Mouse (Mus musculus): ENCODE measurements around the gene Tpbg. TPM values are rescaled to one million over a fixed set of nuclear protein-coding genes. Genes with fewer than 3 reads are reported as not detected.
"Not testable (repeated sequence)": the region's sequence is repeated elsewhere in the genome, so short reads cannot be mapped to it uniquely, and the experiment has no call there.

Gene Tpbg
- 28.9 and 31.0 TPM in 2 replicates for polyA plus RNA-seq (2015; fragmentation: Nextera tagmentation; extraction: Ambion mirVana)

- WGBS: under 1% methylated on average over 38 of the region's 39 CpGs
- Histone ChIP-seq H3K27ac (replicated peaks) (peak within 1 kb of the TSS; percentile 96), H3K4me3 (replicated peaks) (peak within 1 kb of the TSS; percentile 73), H3K9ac (peak within 1 kb of the TSS; percentile 59), H3K27me3 (no peaks in the 10 kb centered on the region), H3K4me1 (peaks cover 20% of the 10 kb centered on the region), H3K36me3 (no peaks in the 10 kb centered on the region; the same call in 1 of the 2 replicates), H3K9me3 (replicated peaks) (no peaks in the 10 kb centered on the region), H3K4me2 (replicated peaks) (peak within 1 kb of the TSS; percentile 97)
- ATAC-seq (ENCODE audit: insufficient number of reproducible peaks, low FRiP score, low TSS enrichment, low read depth): peak; percentile 78
Observed at GRCm38 (mm10) chr9:85842351-85843011, at the start of gene Tpbg. Gene Tpbg, plus strand, starts transcription at chr9:85842380.

GRCm38 (mm10) chr9:85801986-85802385 lies 40.2 kb upstream of the Tpbg start:
- not testable (repeated sequence) for H3K27me3 ChIP-seq; H3K36me3 ChIP-seq; H3K4me3 ChIP-seq (replicated peaks); H3K4me2 ChIP-seq (replicated peaks); H3K9me3 ChIP-seq (replicated peaks); H3K4me1 ChIP-seq; H3K27ac ChIP-seq (replicated peaks); H3K9ac ChIP-seq; ATAC-seq (ENCODE audit: insufficient number of reproducible peaks, low FRiP score, low TSS enrichment, low read depth)
- WGBS: 66% methylated on average over 2 of the region's 2 CpGs

DNA sequence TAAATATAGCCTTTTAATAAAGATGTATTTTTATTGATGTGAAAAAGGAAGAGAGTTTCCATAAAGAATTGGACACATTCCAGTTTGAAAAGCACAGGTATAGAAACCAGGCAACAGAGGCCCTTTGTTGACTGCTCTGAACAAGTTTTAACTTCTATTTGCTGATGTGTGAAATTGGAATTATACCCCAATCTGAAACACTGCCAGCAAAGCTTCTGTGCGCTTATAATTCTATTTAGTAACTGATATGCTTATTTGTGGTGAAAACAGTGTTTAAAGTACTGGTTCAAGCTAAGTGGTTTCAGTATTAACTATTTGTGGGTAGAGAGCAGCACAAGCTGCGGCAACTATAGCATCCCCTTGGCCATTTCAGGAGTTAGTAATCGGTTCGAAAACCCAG lies 39.6 kb upstream of the Tpbg start:
- H3K9ac ChIP-seq: no peak overlapping the region

DNA sequence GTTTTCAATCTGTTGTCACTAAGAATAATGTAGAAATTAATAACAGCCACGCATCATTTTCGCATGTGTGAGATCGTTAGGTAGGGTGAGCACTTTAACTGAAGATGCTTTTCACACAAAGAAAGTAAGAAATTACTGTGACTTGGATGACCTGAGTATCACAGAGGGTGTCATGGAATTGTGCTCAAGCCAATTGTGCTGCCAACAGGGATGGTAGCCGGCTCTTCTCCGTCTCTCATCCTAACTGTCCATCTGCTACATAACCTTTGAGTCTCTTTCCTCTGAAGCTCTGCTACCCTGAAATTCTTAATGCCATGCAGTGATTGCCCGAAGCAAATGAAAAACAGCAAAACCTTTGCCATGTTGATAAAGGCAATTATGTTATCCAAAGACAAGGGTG lies 35.8 kb upstream of the Tpbg start:
- no peak overlapping the region for H3K9ac ChIP-seq
- H3K9me3 ChIP-seq (replicated peaks): no peaks in the 10 kb centered on the region
- WGBS: 60% methylated on average over 6 of the region's 6 CpGs
- H3K4me3 ChIP-seq (replicated peaks): no peak overlapping the region
- ATAC-seq (ENCODE audit: insufficient number of reproducible peaks, low FRiP score, low TSS enrichment, low read depth): no peak
- no peak overlapping the region for H3K4me2 ChIP-seq (replicated peaks)
- H3K27ac ChIP-seq (replicated peaks): no peak overlapping the region
- H3K36me3 ChIP-seq: no peaks in the 10 kb centered on the region
- no peaks in the 10 kb centered on the region for H3K4me1 ChIP-seq
- no peaks in the 10 kb centered on the region for H3K27me3 ChIP-seq

More for the DNA sequence above, 39.6 kb upstream of the Tpbg start:
- H3K4me1 ChIP-seq: no peaks in the 10 kb centered on the region
- no peak overlapping the region for H3K4me3 ChIP-seq (replicated peaks)
- H3K9me3 ChIP-seq (replicated peaks): no peaks in the 10 kb centered on the region
- no peaks in the 10 kb centered on the region for H3K27me3 ChIP-seq
- 48% methylated on average over 4 of the region's 4 CpGs for WGBS
- H3K27ac ChIP-seq (replicated peaks): no peak overlapping the region
- no peak overlapping the region for H3K4me2 ChIP-seq (replicated peaks)
- no peaks in the 10 kb centered on the region for H3K36me3 ChIP-seq
- no peak for ATAC-seq (ENCODE audit: insufficient number of reproducible peaks, low FRiP score, low TSS enrichment, low read depth)

GRCm38 (mm10) chr9:85809246-85809645 lies 32.9 kb upstream of the Tpbg start:
- no peak overlapping the region for H3K4me2 ChIP-seq (replicated peaks)
- no peak overlapping the region for H3K9ac ChIP-seq
- H3K27ac ChIP-seq (replicated peaks): no peak overlapping the region
- no peaks in the 10 kb centered on the region for H3K27me3 ChIP-seq
- 67% methylated on average over 3 of the region's 3 CpGs for WGBS
- no peak overlapping the region for H3K4me3 ChIP-seq (replicated peaks)
- ATAC-seq (ENCODE audit: insufficient number of reproducible peaks, low FRiP score, low TSS enrichment, low read depth): no peak
- no peaks in the 10 kb centered on the region for H3K36me3 ChIP-seq
- H3K9me3 ChIP-seq (replicated peaks): no peaks in the 10 kb centered on the region
- H3K4me1 ChIP-seq: no peaks in the 10 kb centered on the region

DNA sequence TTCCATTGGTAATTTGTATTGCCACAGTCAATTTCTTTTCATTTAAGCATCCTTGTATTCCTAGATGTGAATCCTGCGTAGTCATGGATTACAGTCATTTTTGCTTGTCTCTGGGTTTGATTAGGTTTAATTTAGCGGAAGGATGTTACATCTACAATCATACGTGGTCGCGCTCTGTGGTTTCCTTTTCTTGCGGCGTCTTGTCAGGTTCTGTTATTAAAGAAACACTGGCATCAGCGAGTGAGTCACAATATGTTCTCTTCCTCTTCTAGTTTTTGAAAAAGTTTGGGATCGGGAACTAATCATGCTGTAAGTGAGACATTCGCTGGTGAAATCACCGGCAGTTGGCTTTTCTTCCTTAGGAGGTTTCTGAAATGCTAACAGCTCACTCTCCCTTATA lies 21.4 kb upstream of the Tpbg start:
- H3K9me3 ChIP-seq (replicated peaks): no peaks in the 10 kb centered on the region
- H3K4me2 ChIP-seq (replicated peaks): peak overlapping the region; percentile 10; the same call in 1 of the 2 replicates
- no peak overlapping the region for H3K27ac ChIP-seq (replicated peaks)
- H3K4me3 ChIP-seq (replicated peaks): peak overlapping the region; percentile 18; the same call in 1 of the 2 replicates
- H3K36me3 ChIP-seq: no peaks in the 10 kb centered on the region
- H3K27me3 ChIP-seq: no peaks in the 10 kb centered on the region
- H3K4me1 ChIP-seq: no peaks in the 10 kb centered on the region
- ATAC-seq (ENCODE audit: insufficient number of reproducible peaks, low FRiP score, low TSS enrichment, low read depth): no peak
- no peak overlapping the region for H3K9ac ChIP-seq
- 44% methylated on average over 11 of the region's 11 CpGs for WGBS

GRCm38 (mm10) chr9:85835521-85836425 lies 6.4 kb upstream of the Tpbg start:
- ATAC-seq (ENCODE audit: insufficient number of reproducible peaks, low FRiP score, low TSS enrichment, low read depth): no peak
- Histone ChIP-seq H3K36me3 (no peaks in the 10 kb centered on the region), H3K27ac (replicated peaks) (no peak overlapping the region), H3K27me3 (no peaks in the 10 kb centered on the region), H3K4me1 (no peaks in the 10 kb centered on the region), H3K9ac (no peak overlapping the region), H3K4me2 (replicated peaks) (no peak overlapping the region), H3K9me3 (replicated peaks) (no peaks in the 10 kb centered on the region), H3K4me3 (replicated peaks) (no peak overlapping the region)
- 60% methylated on average over 17 of the region's 17 CpGs for WGBS

- H3K27ac ChIP-seq (replicated peaks): no peak overlapping the region
- ATAC-seq (ENCODE audit: insufficient number of reproducible peaks, low FRiP score, low TSS enrichment, low read depth): no peak
- peaks cover 14% of the 10 kb centered on the region for H3K4me1 ChIP-seq
- no peaks in the 10 kb centered on the region for H3K9me3 ChIP-seq (replicated peaks)
- 41% methylated on average over 3 of the region's 3 CpGs for WGBS
- H3K4me2 ChIP-seq (replicated peaks): no peak overlapping the region
- no peak overlapping the region for H3K9ac ChIP-seq
- no peak overlapping the region for H3K4me3 ChIP-seq (replicated peaks)
- H3K36me3 ChIP-seq: no peaks in the 10 kb centered on the region
- H3K27me3 ChIP-seq: no peaks in the 10 kb centered on the region
Observed at GRCm38 (mm10) chr9:85839626-85840025, 2.6 kb upstream of the Tpbg start.

- Histone ChIP-seq H3K36me3 (no peaks in the 10 kb centered on the region), H3K27me3 (no peaks in the 10 kb centered on the region), H3K27ac (replicated peaks) (peak overlapping the region; percentile 96), H3K4me1 (peaks cover 20% of the 10 kb centered on the region), H3K9ac (peak overlapping the region; percentile 59; the same call in 1 of the 2 replicates), H3K4me3 (replicated peaks) (peak overlapping the region; percentile 73), H3K9me3 (replicated peaks) (no peaks in the 10 kb centered on the region), H3K4me2 (replicated peaks) (peak overlapping the region; percentile 97)
- under 1% methylated on average over 16 of the region's 16 CpGs for WGBS
- ATAC-seq (ENCODE audit: insufficient number of reproducible peaks, low FRiP score, low TSS enrichment, low read depth): no peak
Observed at GRCm38 (mm10) chr9:85841891-85842290, 289 bp upstream of the Tpbg start.

DNA sequence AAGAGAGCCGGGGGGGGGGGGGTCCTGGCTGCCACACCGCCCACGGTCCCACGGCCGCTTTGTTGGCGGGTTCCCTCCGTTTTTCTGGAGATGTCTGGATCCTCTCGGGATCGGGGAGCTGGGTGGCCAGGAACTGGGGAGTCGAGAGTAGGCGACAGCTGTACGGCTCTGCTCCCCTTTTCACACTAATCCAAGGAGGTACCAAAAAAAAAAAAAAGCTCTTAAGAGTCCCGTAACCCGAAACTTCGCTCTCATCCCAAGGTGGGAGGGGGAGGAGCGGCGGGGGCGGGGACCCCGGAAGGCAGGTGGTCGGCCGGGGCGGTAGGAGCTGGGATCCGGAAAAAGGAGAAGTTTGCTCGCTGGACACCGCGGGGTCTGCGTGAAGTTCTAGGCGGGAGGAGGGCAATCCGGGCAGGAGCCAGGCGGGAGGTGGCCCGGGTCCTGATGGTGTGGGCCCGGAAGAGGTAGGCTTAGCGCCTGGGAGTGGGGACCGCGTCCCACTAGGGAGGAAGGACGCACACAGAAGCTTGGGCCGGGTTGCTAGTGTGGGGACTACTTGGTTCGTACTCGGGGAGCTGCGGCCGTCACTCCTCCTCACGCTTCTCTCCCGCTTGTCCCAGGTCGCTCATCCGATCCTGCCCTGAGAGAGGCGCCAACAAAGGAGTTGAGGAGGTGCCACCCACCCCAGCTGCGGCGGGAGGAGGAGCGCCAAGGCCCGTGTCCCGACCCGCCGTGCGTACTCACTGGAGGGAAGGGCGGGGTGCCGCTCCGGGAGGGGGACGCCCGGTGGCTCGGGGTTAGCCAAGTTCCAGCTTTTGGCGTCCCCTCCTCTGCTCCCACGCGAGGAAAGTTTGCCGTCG lies 1.1 kb downstream of the Tpbg start:
- peak overlapping the region; percentile 73 for H3K4me3 ChIP-seq (replicated peaks)
- peak overlapping the region; percentile 96 for H3K27ac ChIP-seq (replicated peaks)
- H3K36me3 ChIP-seq: no peaks in the 10 kb centered on the region; the same call in 1 of the 2 replicates
- peak overlapping the region; percentile 97 for H3K4me2 ChIP-seq (replicated peaks)
- ATAC-seq (ENCODE audit: insufficient number of reproducible peaks, low FRiP score, low TSS enrichment, low read depth): peak; percentile 74
- peak overlapping the region; percentile 59 for H3K9ac ChIP-seq
- no peaks in the 10 kb centered on the region for H3K9me3 ChIP-seq (replicated peaks)
- no peaks in the 10 kb centered on the region for H3K27me3 ChIP-seq
- peaks cover 20% of the 10 kb centered on the region for H3K4me1 ChIP-seq
- under 1% methylated on average over 65 of the region's 65 CpGs for WGBS

All from embryonic facial prominence, embryonic 15.5 days (tissue).